Mouse (Mus musculus): ENCODE measurements around the gene Gtf2h1. TPM values are rescaled to one million over a fixed set of nuclear protein-coding genes. Genes with fewer than 3 reads are reported as not detected.
A peak's percentile ranks its signal among the peaks of the same experiment; 100 is the strongest.
"Not testable (repeated sequence)": the region's sequence is repeated elsewhere in the genome, so short reads cannot be mapped to it uniquely, and the experiment has no call there.

Gene Gtf2h1
- 6.9 and 10.2 TPM in 2 replicates for polyA plus RNA-seq (2012; rRNA removed)

GRCm38 (mm10) chr7:46795287-46796205, at the start of gene Gtf2h1, which contains the start of gene Hps5:
TSS of gene Gtf2h1 (plus strand) at chr7:46796103.
TSS of gene Hps5 (minus strand) at chr7:46796064.
- WGBS: under 1% methylated on average over 74 of the region's 75 CpGs
- DNase-seq (ENCODE audit: low read depth, low spot score): peak; percentile 94

- 65% methylated on average over 7 of the region's 7 CpGs for WGBS
- no peak for DNase-seq (ENCODE audit: low read depth, low spot score)
Observed at GRCm38 (mm10) chr7:46746381-46746780, 49.5 kb upstream of the Gtf2h1 start.

- no peak for DNase-seq (ENCODE audit: low read depth, low spot score)
- 68% methylated on average over 3 of the region's 3 CpGs for WGBS
Observed at GRCm38 (mm10) chr7:46748459-46748858, 47.4 kb upstream of the Gtf2h1 start.

- WGBS: 56% methylated on average over 3 of the region's 3 CpGs
Observed at GRCm38 (mm10) chr7:46751490-46751889, 44.4 kb upstream of the Gtf2h1 start, which contains the start of gene Saa2. TSS of gene Saa2 (plus strand) at chr7:46751790.

GRCm38 (mm10) chr7:46761049-46761795, 34.7 kb upstream of the Gtf2h1 start:
- no peak for DNase-seq (ENCODE audit: low read depth, low spot score)
- 65% methylated on average over 11 of the region's 11 CpGs for WGBS

More at GRCm38 (mm10) chr7:46751490-46751889, 44.4 kb upstream of the Gtf2h1 start, which contains the start of gene Saa2:
- DNase-seq (ENCODE audit: low read depth, low spot score): no peak

- WGBS: 88% methylated on average over 5 of the region's 5 CpGs
- DNase-seq (ENCODE audit: low read depth, low spot score): no peak
Observed at GRCm38 (mm10) chr7:46762601-46763000, 33.3 kb upstream of the Gtf2h1 start.

GRCm38 (mm10) chr7:46764672-46765071, 31.2 kb upstream of the Gtf2h1 start:
- DNase-seq (ENCODE audit: low read depth, low spot score): no peak
- WGBS: 97% methylated on average over 8 of the region's 8 CpGs

GRCm38 (mm10) chr7:46767371-46767770, 28.5 kb upstream of the Gtf2h1 start:
- DNase-seq (ENCODE audit: low read depth, low spot score): no peak

GRCm38 (mm10) chr7:46768451-46768850, 27.5 kb upstream of the Gtf2h1 start:
- WGBS: 95% methylated on average over 7 of the region's 7 CpGs
- DNase-seq (ENCODE audit: low read depth, low spot score): no peak

GRCm38 (mm10) chr7:46770706-46771105, 25.2 kb upstream of the Gtf2h1 start:
- DNase-seq (ENCODE audit: low read depth, low spot score): peak; percentile 66
- 51% methylated on average over 4 of the region's 4 CpGs for WGBS

- WGBS: 77% methylated on average over 5 of the region's 5 CpGs
Observed at GRCm38 (mm10) chr7:46789177-46789849, 6.6 kb upstream of the Gtf2h1 start.

GRCm38 (mm10) chr7:46793871-46794270, 2.0 kb upstream of the Gtf2h1 start:
- WGBS: 41% methylated on average over 4 of the region's 4 CpGs
- peak; percentile 39 for DNase-seq (ENCODE audit: low read depth, low spot score)

More at GRCm38 (mm10) chr7:46789177-46789849, 6.6 kb upstream of the Gtf2h1 start:
- DNase-seq (ENCODE audit: low read depth, low spot score): no peak

GRCm38 (mm10) chr7:46796206-46796679, 340 bp downstream of the Gtf2h1 start:
- DNase-seq (ENCODE audit: low read depth, low spot score): peak; percentile 28
- WGBS: under 1% methylated on average over 31 of the region's 31 CpGs

GRCm38 (mm10) chr7:46796779-46797178, 876 bp downstream of the Gtf2h1 start:
- DNase-seq (ENCODE audit: low read depth, low spot score): no peak
- WGBS: 28% methylated on average over 6 of the region's 6 CpGs

GRCm38 (mm10) chr7:46810325-46810724, 14.4 kb downstream of the Gtf2h1 start:
- 83% methylated on average over 6 of the region's 6 CpGs for WGBS
- DNase-seq (ENCODE audit: low read depth, low spot score): no peak

- 93% methylated on average over 4 of the region's 4 CpGs for WGBS
- no peak for DNase-seq (ENCODE audit: low read depth, low spot score)
Observed at GRCm38 (mm10) chr7:46814012-46814411, 18.1 kb downstream of the Gtf2h1 start.

GRCm38 (mm10) chr7:46820876-46821632, 25.2 kb downstream of the Gtf2h1 start:
- DNase-seq (ENCODE audit: low read depth, low spot score): not testable (repeated sequence)

GRCm38 (mm10) chr7:46827046-46827802, 31.3 kb downstream of the Gtf2h1 start:
- DNase-seq (ENCODE audit: low read depth, low spot score): no peak
- 27% methylated on average over 20 of the region's 20 CpGs for WGBS

More at GRCm38 (mm10) chr7:46820876-46821632, 25.2 kb downstream of the Gtf2h1 start:
- WGBS: 40% methylated on average over 15 of the region's 15 CpGs
